Mouse (Mus musculus) olfactory bulb, adult 2 months (tissue): ENCODE data around the gene Pkmyt1.

ENCODE experiments used
- CTCF ChIP-seq: fragments of 200-500 bp; IDR thresholded peaks from 2 replicates; pipeline ENCODE4 v1.5.1; 2012; ENCODE audit warnings: low read depth, mild to moderate bottlenecking, low read length, moderate library complexity; ENCODE audit not compliant: insufficient read depth
- POLR2A ChIP-seq: fragments of 200-500 bp; IDR thresholded peaks from 2 replicates; pipeline ENCODE4 v1.6.1; 2012; ENCODE audit warnings: mild to moderate bottlenecking, low read depth, low read length, moderate library complexity; ENCODE audit not compliant: insufficient read depth

DNA sequence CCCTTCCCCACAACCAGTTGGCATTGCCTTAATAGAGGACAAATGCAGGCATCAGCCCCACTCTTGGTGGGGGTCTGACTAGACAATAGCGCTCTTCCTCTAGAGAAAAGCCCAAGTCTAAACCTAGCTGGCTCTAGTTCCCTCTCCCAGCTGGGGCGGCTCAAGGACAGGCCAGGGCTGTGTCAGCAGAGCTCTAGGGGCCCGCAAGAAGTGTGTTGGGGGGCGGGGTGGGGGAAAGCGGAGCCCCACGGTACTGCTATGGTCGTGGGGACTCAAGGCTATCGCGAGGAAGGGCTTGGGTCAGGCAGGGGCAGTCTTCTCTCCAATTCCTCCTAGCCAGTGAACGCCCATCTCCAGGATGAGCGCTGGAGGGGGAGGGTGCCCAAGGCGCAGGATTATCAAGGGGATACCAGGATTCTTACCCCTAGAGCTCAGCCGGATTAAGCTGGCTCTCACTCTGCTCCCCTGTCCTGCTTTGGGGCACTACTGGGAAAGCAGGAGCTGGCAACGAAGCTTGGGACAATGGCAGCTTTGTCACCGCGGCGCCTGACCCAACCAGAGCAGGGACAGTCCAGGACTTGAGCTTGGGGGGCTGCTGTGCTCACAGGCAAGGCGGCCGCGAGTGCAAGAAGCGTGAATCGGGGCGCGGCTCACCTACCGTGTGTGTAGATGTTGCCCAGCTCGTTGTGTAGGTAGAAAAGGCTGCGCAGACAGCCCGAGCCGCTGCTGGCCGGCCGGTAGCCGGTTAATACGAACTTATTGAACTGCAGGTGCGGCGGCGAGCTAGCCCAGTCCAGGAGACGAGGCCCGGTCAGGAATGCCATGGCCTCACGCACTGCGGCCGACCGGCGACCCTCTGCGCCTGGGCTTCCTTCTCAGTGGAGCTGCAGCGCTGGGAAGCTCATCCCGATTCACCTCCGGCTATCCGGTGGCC lies 13.3 kb downstream of the Pkmyt1 start:
- TF ChIP-seq CTCF: no peak
- no peak for TF ChIP-seq POLR2A
